Mouse (Mus musculus) heart, adult 2 months (tissue): ENCODE results near the gene Washc4. TPM values are rescaled to one million over a fixed set of nuclear protein-coding genes. Genes with fewer than 3 reads are reported as not detected.

ENCODE experiments used
- DNase-seq, 2 experiments: peaks; one replicate each; pipeline ENCODE4 v3.0.0; 2021
- H3K27ac ChIP-seq: fragments of 200-600 bp; 2 replicates; pipeline ENCODE4 v1.8.1; 2022
- H3K27me3 ChIP-seq: fragments of 200-500 bp; 2 replicates; pipeline ENCODE4 v1.6.1; 2012; ENCODE audit warnings: mild to moderate bottlenecking, low read length, inconsistent platforms, mixed read lengths; ENCODE audit not compliant: control insufficient read depth, insufficient read depth
- H3K36me3 ChIP-seq: fragments of 200-500 bp; 2 replicates; pipeline ENCODE4 v1.6.1; 2012; ENCODE audit warnings: low read length, inconsistent platforms; ENCODE audit not compliant: control insufficient read depth, insufficient read depth
- H3K4me1 ChIP-seq: fragments of 200-500 bp; 2 replicates; pipeline ENCODE4 v1.6.1; 2011; ENCODE audit warnings: low read length; ENCODE audit not compliant: control insufficient read depth, insufficient read depth
- H3K4me3 ChIP-seq: fragments of 200-600 bp; 2 replicates; pipeline ENCODE4 v1.8.1; 2022
- H3K79me2 ChIP-seq: fragments of 200-500 bp; replicated peaks from 2 replicates; pipeline ENCODE4 v1.6.1; 2012; ENCODE audit warnings: mild to moderate bottlenecking, inconsistent platforms, low read length, moderate library complexity, mixed read lengths; ENCODE audit not compliant: control insufficient read depth, insufficient read depth
- H3K9ac ChIP-seq: fragments of 200-500 bp; 2 replicates; pipeline ENCODE4 v1.6.1; 2012; ENCODE audit warnings: low read depth, mild to moderate bottlenecking, control low read depth, inconsistent platforms, low read length, mixed read lengths
- CTCF ChIP-seq: fragments of 200-600 bp; IDR thresholded peaks from 2 replicates; pipeline ENCODE4 v1.8.1; 2022; ENCODE audit warnings: antibody characterized with exemption, mild to moderate bottlenecking, moderate library complexity
- EP300 ChIP-seq: fragments of 200-500 bp; IDR thresholded peaks from 2 replicates; pipeline ENCODE4 v1.6.1; 2011; ENCODE audit warnings: low read depth, low read length, control low read depth; ENCODE audit not compliant: insufficient read depth
- POLR2A ChIP-seq: fragments of 200-500 bp; IDR thresholded peaks from 2 replicates; pipeline ENCODE4 v1.6.1; 2011; ENCODE audit warnings: mild to moderate bottlenecking, low read depth, low read length, control low read depth; ENCODE audit not compliant: insufficient read depth
- WGBS: fragments of 180-500 bp; shearing (Covaris S2); methylation state at CpG from one replicate; pipeline ENCODE4 v1.1.7; 2018; 5-methylcytosine and 5-hydroxymethylcytosine counted together
- intact Hi-C: fragments of 180-260 bp; cut with DNase I; formaldehyde crosslinking; loops from one replicate; pipeline ENCODE4 v1.15.1; 2025
- polyA plus RNA-seq: library from polyadenylated mRNA; depleted of rRNA; stranded (reverse); fragments of >200 nt; gene quantifications from 2 replicates; pipeline ENCODE4 v1.2.3, GENCODE M21; 2012
- total RNA-seq, 2 experiments: library from RNA; stranded (reverse); gene quantifications; 2 replicates each; pipeline ENCODE4 v1.2.3; 2021

Gene Washc4
- total and polyA plus RNA-seq, 3 experiments: 1.8 to 13.8 (median 11.4) TPM

- H3K36me3 ChIP-seq: no peaks in the 10 kb centered on the region; the same call in 1 of the 2 replicates
- intact Hi-C loops: no loop called here
- no peak overlapping the region for H3K9ac ChIP-seq
- no peak for DNase-seq
- TF ChIP-seq EP300 (no peak), POLR2A (no peak), CTCF (no peak)
- H3K4me1 ChIP-seq: no peaks in the 10 kb centered on the region
- no peaks in the 10 kb centered on the region for H3K79me2 ChIP-seq
- H3K27ac ChIP-seq: no peak overlapping the region
- H3K4me3 ChIP-seq: no peak overlapping the region
- 96% methylated on average over 7 of the region's 7 CpGs for WGBS
- no peaks in the 10 kb centered on the region for H3K27me3 ChIP-seq
These were observed 49.1 kb downstream of the Washc4 start for GRCm38 (mm10) chr10:83592616-83593015.

DNA sequence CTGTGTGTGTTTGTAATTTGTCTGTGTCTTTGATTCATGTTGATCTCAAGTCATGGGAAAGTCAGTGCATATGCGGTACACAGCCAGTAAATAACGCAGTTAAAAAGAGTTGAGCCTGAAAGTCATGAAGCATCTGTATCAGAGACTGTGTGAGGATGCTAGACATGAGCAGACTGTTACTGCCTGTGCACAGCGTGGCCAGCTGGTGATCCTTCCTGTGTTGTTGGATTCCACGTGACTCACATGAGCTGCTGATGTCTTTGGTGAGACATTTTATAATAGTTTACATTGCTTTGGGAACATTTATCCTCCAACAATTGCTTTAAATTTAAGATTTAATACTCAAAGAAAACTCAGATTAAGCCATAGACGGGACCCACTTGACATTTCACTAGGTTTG, 51.0 kb downstream of the Washc4 start:
- Histone ChIP-seq H3K27ac (no peak overlapping the region), H3K36me3 (peaks cover 6% of the 10 kb centered on the region; the same call in 1 of the 2 replicates), H3K27me3 (no peaks in the 10 kb centered on the region), H3K4me1 (no peaks in the 10 kb centered on the region), H3K79me2 (no peaks in the 10 kb centered on the region), H3K9ac (no peak overlapping the region), H3K4me3 (no peak overlapping the region)
- TF ChIP-seq POLR2A: no peak
- no peak for TF ChIP-seq CTCF
- no peak for TF ChIP-seq EP300
- intact Hi-C loops: no loop called here
- no peak for DNase-seq
- WGBS: 87% methylated on average over 5 of the region's 5 CpGs

DNA sequence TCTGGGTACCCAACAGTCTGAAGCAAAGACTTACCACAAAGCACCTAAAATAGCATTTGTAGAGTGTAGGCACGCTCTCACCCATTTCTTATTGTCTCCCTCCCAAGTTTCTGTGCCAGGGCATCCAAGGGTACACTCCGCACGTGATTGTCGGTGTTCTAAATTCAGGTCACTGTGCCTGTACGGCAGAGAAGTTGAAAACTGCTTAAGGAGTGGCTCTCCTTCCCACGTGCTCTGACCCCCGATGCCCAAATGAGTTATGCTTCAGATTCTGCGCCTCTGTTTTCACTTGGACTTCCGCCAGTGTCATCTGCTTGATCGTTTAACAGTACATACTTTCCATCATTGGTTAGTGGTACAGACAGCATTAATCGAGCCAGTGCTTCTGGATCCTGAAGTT, 57.1 kb downstream of the Washc4 start:
- H3K4me3 ChIP-seq: no peak overlapping the region
- no peaks in the 10 kb centered on the region for H3K27me3 ChIP-seq
- H3K36me3 ChIP-seq: peaks cover 15% of the 10 kb centered on the region
- peaks cover 2% of the 10 kb centered on the region for H3K4me1 ChIP-seq
- H3K27ac ChIP-seq: no peak overlapping the region
- no peak for TF ChIP-seq EP300
- TF ChIP-seq POLR2A: no peak
- no peak for TF ChIP-seq CTCF
- H3K9ac ChIP-seq: no peak overlapping the region
- peak in 1 of 2 experiments; percentile 32 for DNase-seq
- H3K79me2 ChIP-seq: no peaks in the 10 kb centered on the region
- intact Hi-C loops: loop anchor here (5.0 kb wide), 1 partner anchor 33 kb away; no protein-coding TSS in a partner anchor
- 34% methylated on average over 11 of the region's 11 CpGs for WGBS

- TF ChIP-seq POLR2A (no peak), EP300 (no peak), CTCF (no peak)
- Histone ChIP-seq H3K79me2 (no peaks in the 10 kb centered on the region), H3K4me3 (no peak overlapping the region), H3K27me3 (no peaks in the 10 kb centered on the region), H3K36me3 (peaks cover 13% of the 10 kb centered on the region), H3K9ac (no peak overlapping the region), H3K27ac (no peak overlapping the region), H3K4me1 (peaks cover 2% of the 10 kb centered on the region)
- 91% methylated on average over 10 of the region's 10 CpGs for WGBS
- DNase-seq: no peak
- intact Hi-C loops: loop anchor here (5.0 kb wide), 1 partner anchor 37 kb away; no protein-coding TSS in a partner anchor
These were observed 60.5 kb downstream of the Washc4 start for GRCm38 (mm10) chr10:83603956-83604564.

DNA sequence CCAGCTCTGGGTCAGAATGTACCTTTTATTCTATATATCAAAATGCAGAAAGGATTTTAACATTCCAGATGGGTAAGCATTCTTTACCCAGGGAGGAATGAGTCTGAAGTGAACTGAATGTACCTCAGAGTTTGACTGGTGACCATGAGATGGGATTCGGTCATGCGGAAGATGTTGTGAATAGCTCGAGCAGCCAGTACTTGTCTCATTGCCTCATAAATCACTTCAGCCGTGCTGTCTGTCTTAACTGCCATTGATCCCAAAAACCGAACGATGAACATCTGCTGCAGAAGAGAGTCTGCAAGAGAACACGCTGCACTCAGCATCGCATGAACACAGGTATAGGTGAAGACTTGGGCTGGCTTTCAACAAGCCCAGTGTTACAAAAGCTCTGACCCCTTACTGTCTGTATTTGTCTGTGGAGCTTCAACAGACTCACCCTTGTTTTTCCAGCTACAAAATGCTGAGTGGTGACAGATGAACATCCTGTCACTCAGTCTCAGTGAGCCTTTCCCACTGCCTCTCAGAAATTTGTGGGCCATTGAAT, 62.2 kb downstream of the Washc4 start:
- intact Hi-C loops: no loop called here
- Histone ChIP-seq H3K27me3 (no peaks in the 10 kb centered on the region), H3K36me3 (peaks cover 2% of the 10 kb centered on the region; the same call in 1 of the 2 replicates), H3K4me3 (no peak overlapping the region), H3K27ac (no peak overlapping the region), H3K4me1 (peaks cover under 1% of the 10 kb centered on the region), H3K79me2 (no peaks in the 10 kb centered on the region), H3K9ac (no peak overlapping the region)
- 89% methylated on average over 8 of the region's 8 CpGs for WGBS
- DNase-seq: peak in 1 of 2 experiments; percentile 15
- TF ChIP-seq CTCF (no peak), EP300 (no peak), POLR2A (no peak)

DNA sequence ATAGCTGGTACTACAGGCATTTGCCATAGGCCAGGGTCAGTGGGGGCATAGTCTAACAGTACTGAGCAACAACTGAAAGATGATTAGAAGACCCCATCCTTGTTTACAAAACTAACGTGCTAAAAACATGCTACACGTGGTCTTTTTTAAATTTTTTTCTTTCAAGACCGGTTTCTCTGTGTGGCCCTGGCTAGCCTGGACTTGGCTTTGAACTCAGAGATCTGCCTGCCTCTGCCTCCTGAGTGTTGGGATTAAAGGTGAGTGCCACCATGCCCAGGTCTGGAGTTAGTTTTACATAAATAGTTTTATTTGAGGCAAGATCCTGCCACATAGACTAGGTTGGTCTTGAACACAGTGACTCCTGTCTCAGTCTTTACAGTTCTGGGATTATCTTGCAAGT, 63.6 kb downstream of the Washc4 start:
- no peaks in the 10 kb centered on the region for H3K27me3 ChIP-seq
- H3K36me3 ChIP-seq: peaks cover 1% of the 10 kb centered on the region; the same call in 1 of the 2 replicates
- no peaks in the 10 kb centered on the region for H3K79me2 ChIP-seq
- H3K27ac ChIP-seq: no peak overlapping the region
- no peaks in the 10 kb centered on the region for H3K4me1 ChIP-seq
- no peak for DNase-seq
- TF ChIP-seq CTCF: no peak
- no peak overlapping the region for H3K4me3 ChIP-seq
- WGBS: 95% methylated on average over 3 of the region's 3 CpGs
- H3K9ac ChIP-seq: no peak overlapping the region
- intact Hi-C loops: no loop called here
